Mouse (Mus musculus) limb, embryonic 15.5 days (tissue): ENCODE data around the gene Gpr15. TPM values are rescaled to one million over a fixed set of nuclear protein-coding genes. Genes with fewer than 3 reads are reported as not detected.

Experiments
- ATAC-seq: fragments of 200-750 bp; cut with Nextera tagmentation; 2 replicates; pipeline ENCODE4 v1.8.0; 2017; ENCODE audit warnings: low read depth, moderate TSS enrichment; ENCODE audit not compliant: insufficient number of reproducible peaks, low FRiP score, low TSS enrichment
- H3K27ac ChIP-seq: fragments of 300-500 bp; sonication (generic); 2 replicates; pipeline ENCODE4 v1.5.1; 2015; ENCODE audit warnings: moderate library complexity, mild to moderate bottlenecking, inconsistent platforms
- H3K27me3 ChIP-seq: fragments of 300-500 bp; sonication (generic); 2 replicates; pipeline ENCODE4 v1.6.1; 2015; ENCODE audit warnings: inconsistent platforms
- H3K36me3 ChIP-seq: fragments of 300-500 bp; sonication (generic); 2 replicates; pipeline ENCODE4 v1.6.1; 2015; ENCODE audit warnings: inconsistent platforms
- H3K4me1 ChIP-seq: fragments of 300-500 bp; sonication (generic); 2 replicates; pipeline ENCODE4 v1.6.1; 2015; ENCODE audit warnings: inconsistent platforms
- H3K4me2 ChIP-seq: fragments of 300-500 bp; sonication (generic); 2 replicates; pipeline ENCODE4 v1.6.1; 2015; ENCODE audit warnings: mild to moderate bottlenecking, inconsistent platforms
- H3K4me3 ChIP-seq: fragments of 300-500 bp; sonication (generic); 2 replicates; pipeline ENCODE4 v1.5.1; 2015; ENCODE audit warnings: mild to moderate bottlenecking, inconsistent platforms
- H3K9ac ChIP-seq: fragments of 300-500 bp; sonication (generic); 2 replicates; pipeline ENCODE4 v1.6.1; 2015; ENCODE audit warnings: inconsistent platforms
- H3K9me3 ChIP-seq: fragments of 300-500 bp; sonication (generic); 2 replicates; pipeline ENCODE4 v1.6.1; 2016; ENCODE audit warnings: inconsistent platforms
- WGBS: fragments of 180-500 bp; shearing (Covaris S2); methylation state at CpG from one replicate; pipeline ENCODE4 v1.1.7; 2015; 5-methylcytosine and 5-hydroxymethylcytosine counted together
- polyA plus RNA-seq: library from polyadenylated mRNA; unstranded; fragments of >200 nt; fragmentation: Nextera tagmentation; extraction: Ambion mirVana; gene quantifications from 2 replicates; pipeline ENCODE4 v1.2.1, GENCODE M21; 2015

Gene Gpr15
- polyA plus RNA-seq, 1 experiment from 2014 or later = not detected

DNA sequence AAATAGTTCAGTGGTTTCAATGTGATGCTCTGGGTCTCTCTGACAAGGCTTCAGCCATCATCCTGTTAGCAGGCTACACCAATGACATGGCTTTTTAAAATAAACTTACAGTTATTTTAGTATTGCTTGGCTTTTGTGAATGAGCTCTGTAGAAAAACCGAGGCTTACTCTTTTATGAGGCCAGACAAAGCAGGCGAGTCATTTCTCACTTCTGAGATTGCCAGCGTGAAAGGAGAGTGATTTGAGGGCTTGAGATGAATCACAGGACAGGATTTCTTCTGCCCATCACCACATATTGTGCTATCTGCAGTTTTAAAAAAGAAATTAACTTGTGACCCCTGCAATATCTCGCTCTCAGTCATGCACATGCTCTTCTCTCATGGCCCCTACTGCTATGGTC is 3.9 kb downstream of the Gpr15 start:
- no peaks in the 10 kb centered on the region for H3K4me1 ChIP-seq
- H3K9me3 ChIP-seq = no peaks in the 10 kb centered on the region

DNA sequence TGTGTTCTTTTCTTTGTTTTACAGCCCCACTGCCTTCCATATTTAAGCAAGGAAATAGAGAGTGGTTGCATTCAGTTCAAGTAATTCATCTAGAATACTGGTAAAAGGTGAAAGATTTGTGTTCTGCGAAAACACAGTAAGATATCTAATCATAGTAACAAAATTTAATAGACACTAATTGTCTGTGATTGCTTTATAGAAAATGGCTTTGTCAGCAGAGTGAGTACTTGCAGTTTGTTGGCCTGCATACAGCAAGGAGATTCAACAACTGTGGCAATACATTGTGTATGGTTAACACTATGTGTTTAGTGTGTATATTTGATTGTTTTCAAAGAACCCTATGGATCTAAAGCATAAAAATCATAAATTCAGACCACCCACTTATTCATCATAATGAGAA is 5.7 kb downstream of the Gpr15 start:
- no peaks in the 10 kb centered on the region for H3K4me1 ChIP-seq
- H3K4me3 ChIP-seq = no peak overlapping the region
- H3K27ac ChIP-seq = no peak overlapping the region
- H3K27me3 ChIP-seq = no peaks in the 10 kb centered on the region
- H3K9me3 ChIP-seq = no peaks in the 10 kb centered on the region
- no peak overlapping the region for H3K4me2 ChIP-seq
- 91% methylated on average over 1 of the region's 1 CpGs for WGBS
- no peak overlapping the region for H3K9ac ChIP-seq
- no peak for ATAC-seq
- H3K36me3 ChIP-seq = no peaks in the 10 kb centered on the region

More for the DNA sequence above, 3.9 kb downstream of the Gpr15 start:
- no peak overlapping the region for H3K27ac ChIP-seq
- WGBS = 62% methylated on average over 4 of the region's 4 CpGs
- H3K9ac ChIP-seq = no peak overlapping the region
- H3K27me3 ChIP-seq = no peaks in the 10 kb centered on the region
- ATAC-seq = no peak
- no peaks in the 10 kb centered on the region for H3K36me3 ChIP-seq
- no peak overlapping the region for H3K4me2 ChIP-seq
- no peak overlapping the region for H3K4me3 ChIP-seq

DNA sequence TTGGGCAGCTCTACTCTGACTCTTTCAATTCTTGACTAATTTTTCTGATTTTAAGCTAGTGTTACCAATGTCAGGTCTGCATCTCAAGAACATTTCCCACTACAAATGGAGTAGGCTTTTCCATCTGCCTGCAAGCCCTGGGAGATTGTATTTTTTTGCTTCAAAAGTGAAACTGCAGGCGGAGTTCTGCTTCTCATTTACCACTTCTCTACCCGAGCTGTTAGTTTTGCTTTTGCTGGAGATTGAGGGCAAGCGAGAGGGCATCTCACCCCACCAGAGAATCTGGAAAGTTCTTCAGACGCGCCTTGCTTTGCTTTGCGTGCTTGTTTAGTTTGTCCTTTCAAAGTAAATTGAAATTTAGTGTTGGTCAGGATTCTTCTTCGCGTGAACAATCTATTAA is 6.6 kb downstream of the Gpr15 start:
- Histone ChIP-seq H3K4me3 (no peak overlapping the region), H3K36me3 (no peaks in the 10 kb centered on the region), H3K9me3 (no peaks in the 10 kb centered on the region), H3K4me2 (no peak overlapping the region), H3K4me1 (no peaks in the 10 kb centered on the region), H3K27ac (no peak overlapping the region), H3K9ac (no peak overlapping the region), H3K27me3 (no peaks in the 10 kb centered on the region)
- ATAC-seq = no peak
- 57% methylated on average over 8 of the region's 8 CpGs for WGBS

DNA sequence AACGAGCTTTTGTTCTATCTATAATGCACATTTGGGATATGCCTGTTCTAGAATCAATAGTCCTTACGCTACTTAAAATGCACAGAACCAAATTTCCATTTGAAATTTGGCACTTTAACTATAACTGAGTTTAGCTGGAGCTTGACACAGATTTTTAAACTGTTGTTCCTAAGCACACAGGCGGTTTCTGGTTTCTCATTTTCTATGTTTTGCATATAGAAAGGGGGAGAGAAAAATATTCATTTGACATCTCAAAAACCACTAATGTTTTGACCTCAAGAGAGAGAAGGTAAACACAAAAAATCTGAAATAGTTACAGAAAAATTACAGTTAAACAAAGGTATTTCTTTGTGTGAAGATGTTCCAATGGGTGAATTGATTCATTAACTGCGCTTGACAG is 9.3 kb downstream of the Gpr15 start:
- Histone ChIP-seq H3K9ac (no peak overlapping the region), H3K4me3 (no peak overlapping the region), H3K4me1 (no peaks in the 10 kb centered on the region), H3K4me2 (no peak overlapping the region), H3K36me3 (no peaks in the 10 kb centered on the region), H3K9me3 (no peaks in the 10 kb centered on the region), H3K27ac (no peak overlapping the region), H3K27me3 (no peaks in the 10 kb centered on the region)
- 77% methylated on average over 4 of the region's 4 CpGs for WGBS
- ATAC-seq = no peak

DNA sequence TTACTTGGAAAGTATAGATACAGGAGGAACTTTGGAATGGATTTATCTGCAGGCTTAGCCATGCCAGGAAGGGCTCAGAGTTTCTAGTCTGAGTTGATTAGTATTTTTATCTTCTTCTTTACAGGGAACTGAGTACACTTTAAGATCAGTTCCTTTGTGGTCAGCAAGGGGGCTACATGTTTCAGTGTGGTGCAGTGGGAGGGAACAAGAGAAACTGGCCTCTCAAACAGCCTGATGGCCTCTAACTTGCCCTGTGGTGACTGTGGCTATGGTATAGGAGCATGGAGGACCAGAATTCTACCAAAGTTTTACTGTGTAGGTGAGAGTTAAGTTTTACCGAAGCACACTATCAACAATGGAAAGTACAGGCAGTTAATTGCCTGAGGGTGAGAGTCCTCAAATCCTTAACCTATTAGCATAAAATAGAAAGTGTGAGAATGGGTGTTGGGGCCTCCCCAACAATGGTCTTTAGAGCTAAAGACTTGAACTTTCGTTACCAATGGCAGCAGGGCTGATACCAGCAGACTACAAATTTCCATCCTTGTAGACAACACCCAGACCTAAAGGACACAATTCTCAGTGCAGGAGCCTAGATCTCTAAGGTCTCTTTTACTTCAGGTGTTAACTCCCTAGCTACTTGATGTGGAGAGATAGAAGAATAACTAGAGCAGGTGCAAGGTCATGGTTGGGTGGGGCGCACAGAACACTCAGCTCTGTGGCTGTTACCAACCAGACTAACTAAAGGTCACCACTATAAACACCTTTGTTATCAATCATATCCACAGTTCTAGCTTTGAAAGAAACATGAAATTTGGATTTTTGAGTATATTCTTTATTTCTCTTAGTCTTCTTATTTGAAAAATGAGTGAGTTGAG is 10.0 kb downstream of the Gpr15 start:
- Histone ChIP-seq H3K27ac (no peak overlapping the region), H3K4me1 (no peaks in the 10 kb centered on the region), H3K9ac (no peak overlapping the region), H3K4me2 (no peak overlapping the region), H3K4me3 (no peak overlapping the region), H3K36me3 (no peaks in the 10 kb centered on the region), H3K9me3 (no peaks in the 10 kb centered on the region), H3K27me3 (no peaks in the 10 kb centered on the region)
- no peak for ATAC-seq
- 81% methylated on average over 3 of the region's 3 CpGs for WGBS

DNA sequence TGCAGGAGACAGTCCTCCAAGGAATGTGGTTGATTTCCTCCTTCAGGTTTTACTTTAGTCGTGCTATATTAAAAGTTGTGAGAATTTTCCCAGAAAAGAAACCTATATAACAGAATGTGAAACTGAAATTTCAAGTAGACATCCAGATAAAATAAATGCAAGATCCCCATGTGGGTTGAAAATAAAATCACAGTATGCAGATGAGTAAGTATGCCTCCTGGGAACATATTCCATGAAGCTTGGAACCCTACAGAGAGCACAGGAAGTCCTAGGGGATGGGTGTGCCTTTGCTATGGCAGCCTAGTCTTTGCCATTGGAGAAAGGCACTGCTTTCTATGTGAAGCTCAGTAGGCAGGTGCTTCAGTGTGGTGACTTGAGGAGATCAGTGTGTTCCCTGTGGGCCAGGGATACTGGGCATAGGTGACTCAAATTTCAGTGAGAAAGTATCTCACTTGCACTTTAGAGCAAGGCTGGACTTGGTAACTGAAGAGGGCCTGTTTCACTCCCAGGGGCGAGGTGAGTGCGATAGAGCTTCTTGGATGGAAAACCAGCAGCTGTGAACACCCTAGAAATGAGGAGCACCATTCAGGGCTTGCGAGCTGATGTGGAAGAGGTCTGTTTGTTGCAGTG is 11.5 kb downstream of the Gpr15 start:
- Histone ChIP-seq H3K27ac (no peak overlapping the region), H3K4me2 (no peak overlapping the region), H3K27me3 (no peaks in the 10 kb centered on the region), H3K4me1 (no peaks in the 10 kb centered on the region), H3K9ac (no peak overlapping the region), H3K9me3 (no peaks in the 10 kb centered on the region), H3K4me3 (no peak overlapping the region), H3K36me3 (no peaks in the 10 kb centered on the region)
- 84% methylated on average over 4 of the region's 4 CpGs for WGBS
- ATAC-seq = no peak

DNA sequence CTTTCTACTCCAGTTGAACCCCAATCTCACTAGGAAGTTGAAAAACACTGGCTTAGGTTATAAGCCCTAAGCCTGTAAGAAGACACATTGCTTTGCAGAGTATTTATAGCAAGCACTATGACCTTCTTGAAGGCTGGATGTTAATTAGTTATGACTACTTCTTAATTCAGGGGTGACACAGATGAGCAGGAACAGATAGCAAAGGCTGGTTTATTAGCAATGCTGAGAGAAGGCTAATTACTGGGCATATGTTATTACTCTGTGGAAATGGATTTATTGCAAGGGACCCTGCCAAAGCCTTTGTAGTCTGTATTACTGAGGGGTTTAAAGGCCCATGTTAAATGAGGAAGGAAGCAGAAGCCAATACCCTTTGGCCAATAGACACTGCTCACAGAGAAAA is 13.9 kb downstream of the Gpr15 start:
- Histone ChIP-seq H3K27me3 (no peaks in the 10 kb centered on the region), H3K36me3 (no peaks in the 10 kb centered on the region), H3K4me2 (no peak overlapping the region), H3K9me3 (no peaks in the 10 kb centered on the region), H3K4me1 (no peaks in the 10 kb centered on the region), H3K4me3 (no peak overlapping the region), H3K27ac (no peak overlapping the region), H3K9ac (no peak overlapping the region)
- no peak for ATAC-seq

DNA sequence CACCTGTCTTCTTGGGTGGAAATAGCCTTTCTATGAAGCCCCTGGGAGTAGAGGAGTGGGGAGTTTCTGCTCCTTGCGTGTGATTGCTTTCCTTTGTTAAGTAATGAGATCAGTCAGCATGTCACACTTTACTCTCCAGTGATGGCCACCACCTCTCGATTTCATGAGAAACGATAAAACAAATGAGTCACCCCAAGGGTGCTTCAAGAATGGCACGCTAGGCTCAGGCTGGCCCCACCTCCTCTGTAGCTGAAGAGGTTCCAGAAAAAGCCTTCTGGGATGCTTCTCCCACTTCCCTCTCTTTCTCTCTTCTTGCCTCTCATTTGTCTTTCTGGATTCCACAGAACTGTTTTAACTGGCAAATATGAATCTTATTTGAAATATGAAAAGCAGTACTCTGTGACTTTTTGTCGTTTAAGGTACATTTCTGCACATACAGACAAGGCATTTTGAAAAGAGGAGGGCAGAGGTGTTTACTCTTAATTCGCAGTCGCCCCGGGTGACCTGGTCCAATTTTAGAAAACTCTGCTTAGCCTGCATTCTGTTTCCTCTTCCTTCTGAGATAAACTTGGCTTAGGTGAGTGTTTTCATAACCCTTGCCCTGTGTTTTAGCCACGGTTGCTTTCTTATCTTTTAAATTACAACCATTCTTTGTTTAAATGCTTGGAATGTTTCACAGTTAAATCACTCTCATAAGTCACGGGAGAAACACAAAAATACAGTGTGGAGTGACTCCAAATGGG is 15.3 kb downstream of the Gpr15 start:
- Histone ChIP-seq H3K4me1 (no peaks in the 10 kb centered on the region), H3K27me3 (no peaks in the 10 kb centered on the region), H3K36me3 (no peaks in the 10 kb centered on the region), H3K9ac (no peak overlapping the region), H3K9me3 (no peaks in the 10 kb centered on the region), H3K27ac (no peak overlapping the region), H3K4me3 (no peak overlapping the region), H3K4me2 (no peak overlapping the region)
- WGBS = 38% methylated on average over 10 of the region's 10 CpGs
- ATAC-seq = no peak

DNA sequence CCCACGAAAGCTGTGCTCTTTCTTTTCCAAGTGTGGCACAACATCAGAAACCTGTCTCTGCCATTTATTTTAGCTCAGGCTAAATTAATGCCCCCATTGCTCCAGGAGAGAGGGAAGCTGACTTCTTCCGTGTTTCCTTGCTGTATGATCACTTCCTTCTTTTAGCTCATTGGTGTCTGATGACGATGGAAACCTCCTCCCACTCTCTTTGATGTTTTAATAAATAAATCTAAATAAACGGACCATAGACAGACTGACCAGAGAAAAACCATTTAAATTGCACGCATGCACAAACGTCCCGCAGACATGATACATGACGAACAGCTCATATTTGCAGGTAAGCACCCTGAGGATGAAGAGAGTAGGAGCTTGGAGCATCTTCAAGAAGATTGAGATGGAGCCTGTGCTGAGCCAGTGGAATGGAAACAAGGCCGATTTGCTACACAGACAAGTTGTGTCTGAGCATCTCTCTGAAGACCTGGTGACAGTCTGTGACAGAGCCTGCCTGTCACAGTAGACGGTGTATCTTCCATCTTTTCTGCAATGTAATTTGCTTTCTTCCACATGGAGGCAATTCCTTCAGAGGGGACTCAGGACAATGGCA is 16.4 kb downstream of the Gpr15 start:
- Histone ChIP-seq H3K27ac (no peak overlapping the region), H3K4me1 (no peaks in the 10 kb centered on the region), H3K36me3 (no peaks in the 10 kb centered on the region), H3K9ac (no peak overlapping the region), H3K4me3 (no peak overlapping the region), H3K9me3 (no peaks in the 10 kb centered on the region), H3K4me2 (no peak overlapping the region), H3K27me3 (no peaks in the 10 kb centered on the region)
- 71% methylated on average over 10 of the region's 10 CpGs for WGBS
- ATAC-seq = no peak

DNA sequence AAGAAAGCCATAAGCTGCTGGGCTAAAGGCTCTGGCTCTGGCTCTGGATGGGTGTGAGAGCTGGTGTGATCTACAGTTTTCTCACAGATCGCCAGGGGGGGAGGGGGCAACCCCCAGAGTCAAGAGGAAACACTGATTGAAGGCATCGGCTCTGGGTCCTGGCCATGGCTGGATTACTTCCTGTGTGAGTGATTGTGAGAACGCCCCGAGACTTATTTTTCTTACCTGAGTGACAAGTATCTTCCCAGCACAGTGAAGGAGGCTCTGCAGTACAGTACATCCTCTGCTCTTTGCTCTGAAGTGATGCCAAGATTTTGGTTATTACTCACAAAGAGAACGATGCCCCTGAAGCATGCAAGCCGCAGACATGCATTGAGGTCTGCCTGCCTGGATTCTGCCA is 17.1 kb downstream of the Gpr15 start:
- 40% methylated on average over 6 of the region's 6 CpGs for WGBS
- ATAC-seq = no peak
- H3K27me3 ChIP-seq = no peaks in the 10 kb centered on the region

DNA sequence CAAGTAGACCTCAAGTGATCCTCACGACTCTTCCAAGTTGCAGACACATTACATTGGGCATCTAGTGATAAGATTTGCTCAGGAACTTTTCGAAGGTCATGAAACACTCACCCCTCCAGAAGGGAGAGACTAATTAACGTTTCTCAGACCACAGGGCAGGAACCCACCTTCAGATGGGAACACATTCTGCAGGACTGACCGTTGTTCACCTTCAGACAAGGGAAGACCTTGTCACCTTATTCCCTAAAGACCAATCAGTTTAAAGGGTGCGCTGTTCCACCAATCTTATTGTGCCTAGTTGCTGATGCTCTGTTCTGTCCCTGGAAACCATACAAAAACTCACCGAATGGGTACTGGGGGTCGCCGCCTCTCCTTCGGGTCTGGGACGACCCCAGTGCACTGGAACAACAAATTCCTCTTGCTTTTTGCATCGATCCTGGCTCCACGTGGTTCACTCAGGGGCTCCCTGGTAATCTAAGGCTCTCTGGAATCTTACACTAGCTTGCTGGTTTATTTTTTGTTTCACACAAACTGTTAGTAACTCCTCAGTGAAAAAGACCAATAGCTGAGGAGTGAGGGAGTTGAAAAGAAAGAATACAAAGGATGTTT is 17.9 kb downstream of the Gpr15 start:
- Histone ChIP-seq H3K4me3 (no peak overlapping the region), H3K27me3 (no peaks in the 10 kb centered on the region), H3K4me1 (no peaks in the 10 kb centered on the region), H3K9ac (no peak overlapping the region), H3K4me2 (no peak overlapping the region), H3K27ac (no peak overlapping the region), H3K9me3 (no peaks in the 10 kb centered on the region), H3K36me3 (no peaks in the 10 kb centered on the region)
- WGBS = 83% methylated on average over 12 of the region's 12 CpGs
- ATAC-seq = no peak

More for the DNA sequence above, 17.1 kb downstream of the Gpr15 start:
- Histone ChIP-seq H3K4me3 (no peak overlapping the region), H3K4me1 (no peaks in the 10 kb centered on the region), H3K36me3 (no peaks in the 10 kb centered on the region), H3K27ac (no peak overlapping the region), H3K9me3 (no peaks in the 10 kb centered on the region), H3K4me2 (no peak overlapping the region), H3K9ac (no peak overlapping the region)
